Mouse (Mus musculus): ENCODE data around the gene Ubtd2. TPM values are rescaled to one million over a fixed set of nuclear protein-coding genes. Genes with fewer than 3 reads are reported as not detected.

The Ubtd2 gene
- 25.5 and 27.1 TPM in 2 replicates for polyA plus RNA-seq (2015; fragmentation: Nextera tagmentation; extraction: Ambion mirVana)

DNA sequence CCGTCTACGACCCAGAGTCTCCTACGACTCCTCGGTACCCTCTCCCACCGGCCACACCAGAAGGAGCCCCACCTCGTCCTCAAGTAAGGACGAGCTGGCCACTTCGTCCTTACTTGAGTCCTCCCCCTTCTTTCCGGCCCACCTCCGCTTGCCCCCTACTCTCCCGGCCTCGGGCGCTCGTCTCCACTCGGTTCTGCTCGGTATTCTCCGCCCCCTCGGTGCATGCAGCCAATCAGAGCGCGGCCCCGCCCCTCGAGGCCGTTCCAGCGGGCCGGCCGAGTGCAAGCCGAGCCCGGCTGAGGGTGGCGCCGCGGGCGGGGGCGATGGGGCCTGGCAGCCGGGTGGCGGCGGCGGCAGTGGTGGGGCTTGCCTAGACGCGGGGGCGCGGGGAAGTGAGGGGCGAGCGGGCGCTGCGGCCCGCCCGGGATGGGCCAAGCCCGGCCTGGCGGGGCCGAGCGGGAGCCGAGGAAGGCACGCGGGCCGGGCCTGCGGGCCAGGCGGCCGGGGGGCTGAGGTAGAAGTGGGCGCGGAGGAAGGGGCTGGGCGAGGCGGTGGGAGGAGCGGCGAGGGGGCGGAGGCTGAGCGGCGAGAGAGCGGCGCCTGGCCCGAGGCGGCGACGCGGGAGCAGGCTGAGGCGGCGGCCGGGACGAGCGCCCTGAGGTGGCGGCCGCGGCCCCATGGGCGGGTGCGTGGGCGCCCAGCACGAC lies at the start of gene Ubtd2:
Gene Ubtd2, plus strand, starts transcription at position 571 of the 707 bp plus-strand sequence.
- Histone ChIP-seq H3K4me3 (ENCODE audit: low read length) (peak within 1 kb of the TSS; percentile 64), H3K27ac (ENCODE audit: low read length) (peak within 1 kb of the TSS; percentile 95), H3K9ac (ENCODE audit: low read length) (peak within 1 kb of the TSS; percentile 77), H3K4me2 (ENCODE audit: low read depth, low read length) (peak within 1 kb of the TSS; percentile 97), H3K4me1 (ENCODE audit: control insufficient read depth, insufficient read depth, low read length) (peaks cover 12% of the 10 kb centered on the region), H3K9me3 (replicated peaks; ENCODE audit: control insufficient read depth, low read length) (no peaks in the 10 kb centered on the region), H3K27me3 (ENCODE audit: control insufficient read depth, insufficient read depth, low read length) (no peaks in the 10 kb centered on the region), H3K36me3 (ENCODE audit: control insufficient read depth, insufficient read depth) (no peaks in the 10 kb centered on the region)
- WGBS = 1% methylated on average over 70 of the region's 86 CpGs
- peak; percentile 96 for ATAC-seq (replicated peaks; ENCODE audit: extremely low read depth, insufficient read depth, low FRiP score)

DNA sequence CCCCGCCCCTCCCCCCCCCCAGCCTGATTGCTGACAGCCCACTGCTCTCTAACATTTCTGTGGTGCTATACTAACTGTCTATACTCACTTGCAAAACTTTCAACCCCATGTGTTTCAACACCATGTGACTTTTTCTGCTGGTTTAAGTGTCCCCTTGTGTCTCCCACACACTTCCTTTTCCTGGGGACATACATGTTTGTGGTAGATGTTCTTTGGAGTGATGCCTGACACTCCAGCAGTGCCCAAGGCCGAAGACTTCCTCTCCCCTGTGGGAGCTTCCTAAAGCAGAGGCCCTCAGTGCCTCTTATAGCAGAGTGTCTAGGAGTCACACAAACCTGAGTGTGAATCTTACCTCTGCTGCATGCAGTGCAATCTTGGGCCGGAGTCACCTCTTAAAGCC lies 47.3 kb upstream of the Ubtd2 start:
- WGBS = 49% methylated on average over 3 of the region's 3 CpGs
- no peak overlapping the region for H3K4me2 ChIP-seq (ENCODE audit: low read depth, low read length)
- peaks cover 19% of the 10 kb centered on the region for H3K4me1 ChIP-seq (ENCODE audit: control insufficient read depth, insufficient read depth, low read length)
- ATAC-seq (replicated peaks; ENCODE audit: extremely low read depth, insufficient read depth, low FRiP score) = 0 out of 2 replicates have a peak, but pooled peaks have one; percentile 37
- H3K27me3 ChIP-seq (ENCODE audit: control insufficient read depth, insufficient read depth, low read length) = no peaks in the 10 kb centered on the region
- H3K36me3 ChIP-seq (ENCODE audit: control insufficient read depth, insufficient read depth) = no peaks in the 10 kb centered on the region; the same call in 1 of the 2 replicates
- no peak overlapping the region for H3K4me3 ChIP-seq (ENCODE audit: low read length)
- H3K9me3 ChIP-seq (replicated peaks; ENCODE audit: control insufficient read depth, low read length) = no peaks in the 10 kb centered on the region
- no peak overlapping the region for H3K9ac ChIP-seq (ENCODE audit: low read length)
- no peak overlapping the region for H3K27ac ChIP-seq (ENCODE audit: low read length)

DNA sequence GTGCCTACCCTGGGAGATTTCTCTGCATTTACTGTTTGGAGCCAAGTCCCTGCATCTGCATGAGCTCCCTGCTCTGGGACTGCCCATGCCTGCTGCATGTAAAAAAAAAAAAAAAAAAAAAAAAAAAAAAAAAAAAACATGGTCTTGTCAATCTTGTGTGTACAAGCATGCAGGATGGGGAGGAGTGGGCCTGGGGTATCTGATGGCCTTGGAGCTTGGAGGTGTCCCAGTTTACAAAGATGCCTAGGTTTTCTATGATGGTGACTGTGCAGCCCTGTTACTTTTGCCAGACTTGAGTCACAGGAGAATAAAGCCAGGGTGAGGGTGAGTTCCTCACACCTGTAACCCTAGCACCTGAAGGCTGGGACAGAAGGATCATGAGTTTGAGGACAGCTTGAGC lies 46.1 kb upstream of the Ubtd2 start:
- H3K27ac ChIP-seq (ENCODE audit: low read length) = no peak overlapping the region
- H3K4me3 ChIP-seq (ENCODE audit: low read length) = no peak overlapping the region
- H3K9me3 ChIP-seq (replicated peaks; ENCODE audit: control insufficient read depth, low read length) = no peaks in the 10 kb centered on the region
- no peak overlapping the region for H3K9ac ChIP-seq (ENCODE audit: low read length)
- no peaks in the 10 kb centered on the region; the same call in 1 of the 2 replicates for H3K36me3 ChIP-seq (ENCODE audit: control insufficient read depth, insufficient read depth)
- no peak for ATAC-seq (replicated peaks; ENCODE audit: extremely low read depth, insufficient read depth, low FRiP score)
- no peaks in the 10 kb centered on the region for H3K27me3 ChIP-seq (ENCODE audit: control insufficient read depth, insufficient read depth, low read length)
- peaks cover 19% of the 10 kb centered on the region for H3K4me1 ChIP-seq (ENCODE audit: control insufficient read depth, insufficient read depth, low read length)
- no peak overlapping the region for H3K4me2 ChIP-seq (ENCODE audit: low read depth, low read length)

DNA sequence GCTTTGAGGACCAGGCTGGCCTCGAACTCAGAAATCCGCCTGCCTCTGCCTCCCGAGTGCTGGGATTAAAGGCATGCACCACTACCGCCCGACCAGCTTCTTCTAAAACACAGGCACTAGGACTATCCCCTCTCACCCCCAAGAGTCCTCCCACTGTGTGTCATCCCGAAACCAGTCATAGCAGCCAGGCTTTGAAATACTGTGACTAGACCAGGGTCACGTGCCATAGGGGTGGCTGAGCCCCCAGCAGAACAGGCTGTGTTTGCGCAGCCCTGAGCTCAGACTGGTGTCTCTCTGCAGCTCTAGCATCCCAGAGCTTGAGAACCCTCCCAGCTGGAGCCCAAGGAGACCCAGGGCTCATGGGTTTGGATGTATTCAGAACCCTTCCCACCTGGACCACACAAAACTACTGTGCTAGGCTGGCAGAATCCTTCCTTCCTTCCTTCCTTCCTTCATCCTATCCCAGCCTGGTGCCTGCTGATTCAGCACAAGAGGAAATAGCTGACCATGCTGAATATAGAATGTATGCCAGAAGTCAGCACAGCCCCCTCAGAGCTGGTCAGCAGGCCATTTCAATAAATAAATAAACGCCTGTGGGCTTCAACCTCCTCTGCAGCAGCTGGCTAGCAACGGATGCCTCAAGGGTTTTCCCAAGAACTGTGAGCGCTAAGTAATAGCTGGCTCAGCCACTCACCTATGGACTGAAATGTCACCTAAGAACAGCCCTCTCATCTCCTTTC lies 45.2 kb upstream of the Ubtd2 start:
- H3K27ac ChIP-seq (ENCODE audit: low read length) = no peak overlapping the region
- H3K9me3 ChIP-seq (replicated peaks; ENCODE audit: control insufficient read depth, low read length) = no peaks in the 10 kb centered on the region
- no peak overlapping the region for H3K9ac ChIP-seq (ENCODE audit: low read length)
- 78% methylated on average over 11 of the region's 11 CpGs for WGBS
- no peak overlapping the region for H3K4me2 ChIP-seq (ENCODE audit: low read depth, low read length)
- no peak for ATAC-seq (replicated peaks; ENCODE audit: extremely low read depth, insufficient read depth, low FRiP score)
- H3K36me3 ChIP-seq (ENCODE audit: control insufficient read depth, insufficient read depth) = no peaks in the 10 kb centered on the region
- no peak overlapping the region for H3K4me3 ChIP-seq (ENCODE audit: low read length)
- H3K4me1 ChIP-seq (ENCODE audit: control insufficient read depth, insufficient read depth, low read length) = peaks cover 17% of the 10 kb centered on the region
- no peaks in the 10 kb centered on the region for H3K27me3 ChIP-seq (ENCODE audit: control insufficient read depth, insufficient read depth, low read length)

DNA sequence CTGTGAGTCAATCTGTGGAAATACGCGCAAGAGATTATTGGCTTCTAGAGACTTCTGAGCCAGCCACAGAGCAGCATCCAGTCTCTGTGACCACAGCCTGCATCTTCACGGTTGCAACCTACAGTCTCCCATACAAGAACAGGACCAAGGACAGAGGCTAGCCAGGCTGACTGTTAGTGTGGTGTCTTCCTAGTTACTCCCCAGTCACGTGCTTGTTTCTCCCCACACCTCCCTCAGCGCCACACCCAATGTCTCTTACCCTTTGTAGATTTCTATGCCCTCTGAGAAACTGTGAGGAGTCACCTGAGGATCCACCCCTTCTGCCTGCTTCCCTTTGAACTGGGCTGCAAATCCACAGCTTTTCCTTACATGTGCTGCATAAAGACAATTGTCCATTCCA lies 35.2 kb upstream of the Ubtd2 start:
- Histone ChIP-seq H3K4me1 (ENCODE audit: control insufficient read depth, insufficient read depth, low read length) (no peaks in the 10 kb centered on the region; the same call in 1 of the 2 replicates), H3K27ac (ENCODE audit: low read length) (no peak overlapping the region), H3K9ac (ENCODE audit: low read length) (no peak overlapping the region), H3K9me3 (replicated peaks; ENCODE audit: control insufficient read depth, low read length) (no peaks in the 10 kb centered on the region), H3K4me2 (ENCODE audit: low read depth, low read length) (no peak overlapping the region), H3K36me3 (ENCODE audit: control insufficient read depth, insufficient read depth) (no peaks in the 10 kb centered on the region; the same call in none of the 2 replicates), H3K27me3 (ENCODE audit: control insufficient read depth, insufficient read depth, low read length) (no peaks in the 10 kb centered on the region), H3K4me3 (ENCODE audit: low read length) (no peak overlapping the region)
- WGBS = 75% methylated on average over 5 of the region's 5 CpGs
- ATAC-seq (replicated peaks; ENCODE audit: extremely low read depth, insufficient read depth, low FRiP score) = no peak

DNA sequence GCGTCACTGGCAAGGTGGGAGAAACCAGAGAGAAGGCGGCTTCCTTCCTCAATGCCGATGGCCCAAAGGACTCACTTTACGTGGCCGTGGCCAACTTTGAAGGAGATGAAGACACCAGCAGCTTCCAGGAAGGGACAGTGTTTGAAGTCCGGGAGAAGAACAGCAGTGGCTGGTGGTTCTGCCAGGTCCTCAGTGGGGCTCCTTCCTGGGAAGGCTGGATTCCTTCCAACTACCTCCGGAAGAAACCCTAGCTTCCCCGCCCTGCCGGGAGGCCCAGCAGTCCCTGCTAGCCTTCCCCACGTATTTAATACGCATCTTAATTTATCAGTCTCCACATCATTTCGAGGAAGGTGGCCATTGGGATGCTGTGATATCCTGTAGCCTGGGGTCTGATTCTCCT lies 31.9 kb upstream of the Ubtd2 start:
- Histone ChIP-seq H3K4me2 (ENCODE audit: low read depth, low read length) (no peak overlapping the region), H3K4me1 (ENCODE audit: control insufficient read depth, insufficient read depth, low read length) (no peaks in the 10 kb centered on the region; the same call in 1 of the 2 replicates), H3K4me3 (ENCODE audit: low read length) (no peak overlapping the region), H3K27me3 (ENCODE audit: control insufficient read depth, insufficient read depth, low read length) (no peaks in the 10 kb centered on the region), H3K9me3 (replicated peaks; ENCODE audit: control insufficient read depth, low read length) (no peaks in the 10 kb centered on the region), H3K27ac (ENCODE audit: low read length) (no peak overlapping the region), H3K36me3 (ENCODE audit: control insufficient read depth, insufficient read depth) (no peaks in the 10 kb centered on the region; the same call in 1 of the 2 replicates), H3K9ac (ENCODE audit: low read length) (no peak overlapping the region)
- WGBS = 69% methylated on average over 12 of the region's 12 CpGs
- ATAC-seq (replicated peaks; ENCODE audit: extremely low read depth, insufficient read depth, low FRiP score) = no peak

DNA sequence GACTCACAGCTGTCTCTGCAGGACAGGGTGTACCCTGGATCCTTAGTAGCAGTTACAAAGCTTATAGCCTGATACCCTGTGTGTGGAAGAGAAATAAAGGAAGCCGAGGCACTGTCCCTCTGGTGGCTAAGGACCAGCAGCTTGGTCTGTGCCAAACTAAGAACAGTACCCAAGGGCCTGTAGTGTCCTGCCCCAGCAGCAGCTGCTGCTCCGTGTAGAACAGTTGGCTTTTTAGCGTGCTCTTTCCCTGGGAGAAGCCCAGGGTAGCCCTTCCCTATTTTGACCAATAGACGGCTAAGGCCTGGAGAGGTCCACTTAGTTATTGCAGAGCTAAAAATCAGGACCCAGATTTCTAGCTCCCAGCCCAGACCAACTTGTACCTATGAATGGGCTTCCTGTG lies 30.6 kb upstream of the Ubtd2 start:
- 83% methylated on average over 4 of the region's 4 CpGs for whole genome bisulfite sequencing
- ATAC-seq (replicated peaks; ENCODE audit: extremely low read depth, insufficient read depth, low FRiP score) = no peak
- H3K4me2 ChIP-seq (ENCODE audit: low read depth, low read length) = no peak overlapping the region
- no peaks in the 10 kb centered on the region; the same call in 1 of the 2 replicates for H3K4me1 ChIP-seq (ENCODE audit: control insufficient read depth, insufficient read depth, low read length)
- H3K9ac ChIP-seq (ENCODE audit: low read length) = no peak overlapping the region
- no peak overlapping the region for H3K4me3 ChIP-seq (ENCODE audit: low read length)
- H3K27ac ChIP-seq (ENCODE audit: low read length) = no peak overlapping the region
- no peaks in the 10 kb centered on the region for H3K9me3 ChIP-seq (replicated peaks; ENCODE audit: control insufficient read depth, low read length)
- no peaks in the 10 kb centered on the region; the same call in 1 of the 2 replicates for H3K36me3 ChIP-seq (ENCODE audit: control insufficient read depth, insufficient read depth)
- H3K27me3 ChIP-seq (ENCODE audit: control insufficient read depth, insufficient read depth, low read length) = no peaks in the 10 kb centered on the region

DNA sequence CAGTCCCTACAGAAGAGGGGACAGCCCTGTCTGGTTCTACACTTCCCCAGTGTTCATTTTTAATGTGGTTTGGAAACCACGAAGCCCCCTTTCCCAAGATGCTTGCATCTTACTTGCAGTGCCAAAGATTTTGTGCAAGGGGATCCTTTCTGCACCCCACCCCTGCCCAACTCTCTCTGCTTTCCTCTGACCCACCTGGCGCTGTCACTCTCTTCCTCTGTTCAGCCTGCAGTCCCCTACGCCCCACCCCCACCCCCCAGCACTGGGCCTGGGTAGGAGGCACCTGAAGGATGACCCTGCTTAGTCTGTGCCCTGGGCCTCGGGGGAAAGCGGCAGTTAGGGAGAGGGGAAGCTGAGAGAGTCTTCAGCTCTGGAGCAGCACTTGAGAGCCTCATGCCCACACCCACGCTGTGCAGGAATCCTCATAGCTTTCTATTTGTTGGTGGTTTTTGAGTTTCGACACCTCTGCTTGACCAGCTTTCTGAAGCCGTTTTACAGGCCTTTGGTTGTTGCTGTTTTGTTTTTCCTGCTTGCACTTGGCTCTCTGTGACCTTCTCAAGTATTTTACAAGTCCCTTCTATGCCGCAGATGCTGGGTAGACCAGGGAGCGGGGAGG lies 30.0 kb upstream of the Ubtd2 start:
- 69% methylated on average over 10 of the region's 10 CpGs for WGBS
- no peak overlapping the region for H3K27ac ChIP-seq (ENCODE audit: low read length)
- H3K4me1 ChIP-seq (ENCODE audit: control insufficient read depth, insufficient read depth, low read length) = no peaks in the 10 kb centered on the region; the same call in 1 of the 2 replicates
- ATAC-seq (replicated peaks; ENCODE audit: extremely low read depth, insufficient read depth, low FRiP score) = no peak
- no peak overlapping the region for H3K9ac ChIP-seq (ENCODE audit: low read length)
- H3K36me3 ChIP-seq (ENCODE audit: control insufficient read depth, insufficient read depth) = no peaks in the 10 kb centered on the region; the same call in 1 of the 2 replicates
- no peaks in the 10 kb centered on the region for H3K9me3 ChIP-seq (replicated peaks; ENCODE audit: control insufficient read depth, low read length)
- H3K4me2 ChIP-seq (ENCODE audit: low read depth, low read length) = no peak overlapping the region
- no peaks in the 10 kb centered on the region for H3K27me3 ChIP-seq (ENCODE audit: control insufficient read depth, insufficient read depth, low read length)
- no peak overlapping the region for H3K4me3 ChIP-seq (ENCODE audit: low read length)

DNA sequence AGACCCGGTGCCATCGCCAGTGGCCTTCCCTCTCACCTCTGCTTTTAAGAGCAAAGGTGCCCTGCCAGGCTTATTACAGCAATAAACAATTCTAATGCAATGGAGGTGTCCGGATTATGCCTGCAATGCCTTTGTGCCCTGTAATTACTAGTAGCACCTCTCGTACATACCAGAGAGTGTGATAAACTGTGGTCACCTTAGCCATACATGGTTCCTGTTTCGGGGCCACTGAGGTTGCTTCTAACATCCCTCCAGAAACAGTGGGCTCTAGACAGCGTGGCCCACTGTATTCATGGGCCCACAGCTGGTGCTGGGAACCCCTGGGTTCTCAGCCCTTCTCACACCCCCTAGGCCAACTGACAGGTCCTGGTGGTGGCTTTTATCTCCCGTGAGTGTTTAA lies 27.6 kb upstream of the Ubtd2 start:
- no peaks in the 10 kb centered on the region; the same call in 1 of the 2 replicates for H3K36me3 ChIP-seq (ENCODE audit: control insufficient read depth, insufficient read depth)
- 75% methylated on average over 7 of the region's 7 CpGs for whole genome bisulfite sequencing
- ATAC-seq (replicated peaks; ENCODE audit: extremely low read depth, insufficient read depth, low FRiP score) = no peak

More for the DNA sequence above, 27.6 kb upstream of the Ubtd2 start:
- H3K27me3 ChIP-seq (ENCODE audit: control insufficient read depth, insufficient read depth, low read length) = no peaks in the 10 kb centered on the region
- no peaks in the 10 kb centered on the region for H3K9me3 ChIP-seq (replicated peaks; ENCODE audit: control insufficient read depth, low read length)
- no peak overlapping the region for H3K9ac ChIP-seq (ENCODE audit: low read length)
- no peak overlapping the region for H3K4me2 ChIP-seq (ENCODE audit: low read depth, low read length)
- no peak overlapping the region for H3K4me3 ChIP-seq (ENCODE audit: low read length)
- H3K27ac ChIP-seq (ENCODE audit: low read length) = no peak overlapping the region
- H3K4me1 ChIP-seq (ENCODE audit: control insufficient read depth, insufficient read depth, low read length) = no peaks in the 10 kb centered on the region; the same call in 1 of the 2 replicates
